Mouse (Mus musculus) intestine, postnatal 0 days (tissue): ENCODE results near the gene Slc41a2. TPM values are rescaled to one million over a fixed set of nuclear protein-coding genes. Genes with fewer than 3 reads are reported as not detected.
"Not testable (repeated sequence)": the region's sequence is repeated elsewhere in the genome, so short reads cannot be mapped to it uniquely, and the experiment has no call there.

Experiments
- ATAC-seq: fragments of 200-750 bp; cut with Nextera tagmentation; 2 replicates; pipeline ENCODE4 v1.8.0; 2017; ENCODE audit warnings: mild to moderate bottlenecking, moderate TSS enrichment, moderate library complexity
- H3K27ac ChIP-seq: fragments of 300-500 bp; sonication (generic); 2 replicates; pipeline ENCODE4 v1.5.1; 2014; ENCODE audit warnings: mild to moderate bottlenecking, low read depth, low read length, moderate library complexity
- H3K27me3 ChIP-seq: fragments of 300-500 bp; sonication (generic); replicated peaks from 2 replicates; pipeline ENCODE4 v1.6.1; 2014; ENCODE audit warnings: low read length, mixed read lengths; ENCODE audit not compliant: control insufficient read depth, insufficient read depth
- H3K36me3 ChIP-seq: fragments of 300-500 bp; sonication (generic); 2 replicates; pipeline ENCODE4 v1.6.1; 2014; ENCODE audit warnings: mild to moderate bottlenecking, moderate library complexity; ENCODE audit not compliant: control insufficient read depth, insufficient read depth
- H3K4me1 ChIP-seq: fragments of 300-500 bp; sonication (generic); replicated peaks from 2 replicates; pipeline ENCODE4 v1.6.1; 2014; ENCODE audit warnings: antibody characterized with exemption, low read length, mixed read lengths; ENCODE audit not compliant: control insufficient read depth, insufficient read depth
- H3K4me2 ChIP-seq: fragments of 300-500 bp; sonication (generic); replicated peaks from 2 replicates; pipeline ENCODE4 v1.6.1; 2014; ENCODE audit warnings: low read depth, mild to moderate bottlenecking, moderate library complexity
- H3K4me3 ChIP-seq: fragments of 300-500 bp; sonication (generic); 2 replicates; pipeline ENCODE4 v1.5.1; 2014; ENCODE audit warnings: low read depth, low read length
- H3K9ac ChIP-seq: fragments of 300-500 bp; sonication (generic); 2 replicates; pipeline ENCODE4 v1.6.1; 2014; ENCODE audit warnings: mild to moderate bottlenecking, low read depth, low read length
- H3K9me3 ChIP-seq: fragments of 300-500 bp; sonication (generic); 2 replicates; pipeline ENCODE4 v1.6.1; 2016; ENCODE audit warnings: mixed run types; ENCODE audit not compliant: control insufficient read depth
- CTCF ChIP-seq: sonication (generic); IDR thresholded peaks from 2 replicates; pipeline ENCODE4 v1.5.1; 2016; ENCODE audit warnings: low read depth, mild to moderate bottlenecking, control low read depth, antibody characterized with exemption, moderate library complexity
- whole genome bisulfite sequencing: fragments of 180-500 bp; shearing (Covaris S2); extraction: QIAGEN DNeasy Blood & Tissue Kit; methylation state at CpG from one replicate; pipeline ENCODE4 v1.1.7; 2014; 5-methylcytosine and 5-hydroxymethylcytosine counted together
- polyA plus RNA-seq: library from polyadenylated mRNA; unstranded; fragments of >200 nt; fragmentation: Nextera tagmentation; extraction: Ambion mirVana; gene quantifications from 2 replicates; pipeline ENCODE4 v1.2.1, GENCODE M21; 2015

The Slc41a2 gene
- polyA plus RNA-seq, 1 experiment from 2014 or later, result 1.9 TPM

- Histone ChIP-seq H3K9me3 (no peaks in the 10 kb centered on the region), H3K9ac (no peak overlapping the region), H3K4me1 (0 out of 2 replicates have a peak, but pooled peaks cover 2% of the 10 kb centered on the region), H3K4me3 (no peak overlapping the region), H3K4me2 (peak overlapping the region; percentile 35; the same call in 1 of the 2 replicates), H3K27ac (no peak overlapping the region), H3K36me3 (no peaks in the 10 kb centered on the region), H3K27me3 (no peaks in the 10 kb centered on the region)
- WGBS, result 60% methylated on average over 8 of the region's 8 CpGs
- ATAC-seq, result no peak
- peak; percentile 63 for TF ChIP-seq CTCF
These were observed 16.6 kb upstream of the Slc41a2 start for GRCm38 (mm10) chr10:83354333-83354719.

DNA sequence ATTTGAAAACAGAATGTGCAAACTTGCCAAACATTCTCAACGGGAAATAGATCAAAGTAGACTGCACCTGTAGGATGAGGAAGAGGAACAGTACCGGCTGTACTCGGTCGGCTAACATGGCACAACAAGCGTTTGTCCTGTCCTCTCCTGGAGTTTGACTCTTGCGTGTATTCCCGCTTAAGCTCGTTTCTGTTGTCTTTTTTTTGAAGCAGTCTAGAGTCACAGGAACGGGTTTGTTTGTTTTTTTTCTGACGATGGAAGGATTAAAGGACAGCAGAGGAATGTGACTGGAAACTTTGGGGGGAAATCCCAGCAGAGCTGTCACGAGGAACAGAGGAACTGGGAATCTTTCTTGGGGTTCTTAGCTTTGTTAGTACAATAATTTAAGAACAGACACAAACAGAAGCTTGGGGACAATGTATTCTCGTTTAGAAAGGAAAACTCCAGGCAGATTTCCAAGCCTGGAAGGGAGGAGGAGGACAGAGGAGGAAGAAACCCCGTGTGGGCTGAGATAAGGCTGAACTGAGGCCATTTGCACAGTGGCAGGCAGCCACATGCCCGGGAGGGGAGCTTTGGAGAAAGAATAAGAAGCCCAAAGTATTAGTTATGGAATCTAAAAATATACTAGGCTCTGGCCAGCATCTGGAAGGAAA lies 16.1 kb upstream of the Slc41a2 start:
- Histone ChIP-seq H3K9ac (no peak overlapping the region), H3K27ac (no peak overlapping the region), H3K4me2 (peak overlapping the region; percentile 35), H3K4me3 (no peak overlapping the region), H3K36me3 (no peaks in the 10 kb centered on the region), H3K4me1 (0 out of 2 replicates have a peak, but pooled peaks cover 2% of the 10 kb centered on the region), H3K27me3 (no peaks in the 10 kb centered on the region), H3K9me3 (no peaks in the 10 kb centered on the region)
- no peak for TF ChIP-seq CTCF
- ATAC-seq, result no peak
- 23% methylated on average over 14 of the region's 14 CpGs for WGBS

DNA sequence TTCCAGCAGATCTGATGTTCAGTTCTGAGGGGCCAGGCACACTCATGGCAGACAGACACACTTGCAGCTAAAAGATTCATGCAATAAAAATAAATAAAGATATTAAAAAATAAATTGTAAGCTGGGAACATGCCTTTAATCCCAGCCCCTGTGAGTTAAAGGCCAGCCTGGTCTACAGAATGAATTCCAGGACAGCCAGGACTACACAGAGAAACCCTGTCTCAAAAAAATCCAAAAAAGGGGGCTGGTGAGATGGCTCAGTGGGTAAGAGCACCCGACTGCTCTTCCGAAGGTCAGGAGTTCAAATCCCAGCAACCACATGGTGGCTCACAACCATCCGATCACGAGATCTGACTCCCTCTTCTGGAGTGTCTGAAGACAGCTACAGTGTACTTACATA lies 14.1 kb upstream of the Slc41a2 start:
- H3K27ac ChIP-seq, H3K4me3 ChIP-seq, H3K36me3 ChIP-seq, H3K9me3 ChIP-seq, H3K4me1 ChIP-seq, H3K9ac ChIP-seq, H3K27me3 ChIP-seq, ATAC-seq, H3K4me2 ChIP-seq: not testable (repeated sequence)
- 83% methylated on average over 3 of the region's 4 CpGs for WGBS

DNA sequence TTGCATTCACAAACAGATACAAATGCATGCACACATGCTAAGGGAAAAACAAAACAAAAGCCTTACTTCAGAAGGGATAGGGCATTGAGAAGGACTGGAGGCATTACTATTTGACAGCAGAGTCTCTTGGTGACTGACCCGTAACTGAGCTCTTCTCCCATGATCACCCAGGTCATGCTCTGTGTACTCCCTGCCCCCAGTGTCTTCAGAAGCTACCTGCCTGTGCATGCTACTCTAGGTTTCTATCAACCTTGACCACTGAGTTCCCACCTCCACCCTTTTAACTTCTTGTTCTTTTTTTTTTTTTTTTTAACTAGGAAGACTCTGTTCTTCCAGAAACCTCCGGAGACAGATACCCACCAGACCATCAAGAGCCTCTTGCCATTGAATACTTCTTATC lies 13.0 kb upstream of the Slc41a2 start:
- Histone ChIP-seq H3K27ac (no peak overlapping the region), H3K4me3 (no peak overlapping the region), H3K9ac (no peak overlapping the region), H3K4me2 (no peak overlapping the region), H3K27me3 (no peaks in the 10 kb centered on the region), H3K36me3 (no peaks in the 10 kb centered on the region), H3K9me3 (no peaks in the 10 kb centered on the region), H3K4me1 (0 out of 2 replicates have a peak, but pooled peaks cover 2% of the 10 kb centered on the region)
- whole genome bisulfite sequencing, result 94% methylated on average over 2 of the region's 2 CpGs
- no peak for ATAC-seq
- TF ChIP-seq CTCF, result no peak

- Histone ChIP-seq H3K36me3 (no peaks in the 10 kb centered on the region), H3K27ac (no peak overlapping the region), H3K4me1 (no peaks in the 10 kb centered on the region), H3K27me3 (no peaks in the 10 kb centered on the region), H3K9ac (no peak overlapping the region), H3K4me2 (no peak overlapping the region), H3K9me3 (no peaks in the 10 kb centered on the region), H3K4me3 (no peak overlapping the region)
- 36% methylated on average over 7 of the region's 7 CpGs for WGBS
- no peak for ATAC-seq
- no peak for TF ChIP-seq CTCF
These were observed 9.8 kb upstream of the Slc41a2 start for GRCm38 (mm10) chr10:83347494-83347893.

DNA sequence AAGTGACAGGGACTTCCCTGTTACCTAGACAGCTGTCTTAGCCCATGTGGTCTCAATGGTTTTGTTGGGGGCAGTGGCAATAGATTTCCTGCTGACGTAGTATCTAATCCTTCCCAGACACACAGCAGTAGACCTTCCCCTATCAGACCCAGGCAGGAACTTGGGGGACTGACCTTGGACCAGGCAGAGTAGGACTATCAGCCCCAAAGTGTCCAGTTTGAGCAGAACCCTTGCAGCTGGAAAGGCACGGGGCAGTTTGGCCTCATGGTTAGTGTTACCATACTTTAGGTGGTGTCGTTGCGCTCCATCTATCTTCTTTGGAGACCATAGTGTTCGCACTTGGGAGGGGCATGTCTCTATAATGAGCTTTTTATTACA lies 8.7 kb upstream of the Slc41a2 start:
- no peak for ATAC-seq
- no peak overlapping the region for H3K27ac ChIP-seq
- no peak overlapping the region for H3K4me2 ChIP-seq
- H3K27me3 ChIP-seq, result no peaks in the 10 kb centered on the region
- no peak overlapping the region for H3K4me3 ChIP-seq
- H3K4me1 ChIP-seq, result no peaks in the 10 kb centered on the region
- no peak for TF ChIP-seq CTCF
- no peak overlapping the region for H3K9ac ChIP-seq
- H3K9me3 ChIP-seq, result no peaks in the 10 kb centered on the region
- H3K36me3 ChIP-seq, result no peaks in the 10 kb centered on the region
- WGBS, result 85% methylated on average over 5 of the region's 5 CpGs
